Mouse (Mus musculus) activated CD4-positive, CD25-positive, alpha-beta regulatory T cell, adult 9 weeks (primary cell): ENCODE data around the gene Ngrn. TPM values are rescaled to one million over a fixed set of nuclear protein-coding genes. Genes with fewer than 3 reads are reported as not detected.

ENCODE experiments used
- polyA plus RNA-seq: library from polyadenylated mRNA; unstranded; fragments of 100-300 nt; shearing (Covaris generic); gene quantifications from one replicate; pipeline ENCODE4 v1.2.1, GENCODE M21; 2017

Gene Ngrn
- 55.3 TPM for polyA plus RNA-seq

GRCm38 (mm10) chr7:80260625-80261371 is at the start of gene Ngrn:
Gene Ngrn (plus strand): TSS chr7:80261215.

GRCm38 (mm10) chr7:80232489-80233029 is 28.5 kb upstream of the Ngrn start, which contains the start of the genes Cib1 and Gdpgp1:
Gene Cib1 (minus strand): TSS chr7:80232813.
Gene Gdpgp1 (plus strand): TSS chr7:80232865.

GRCm38 (mm10) chr7:80246148-80246721 is 14.8 kb upstream of the Ngrn start, which contains the start of gene Ttll13:
Gene Ttll13 (plus strand): TSS chr7:80246376.

GRCm38 (mm10) chr7:80268897-80269750 is 8.1 kb downstream of the Ngrn start, which contains the start of gene Vps33b:
Gene Vps33b (plus strand): TSS chr7:80269649.

GRCm38 (mm10) chr7:80294062-80294763 is 33.2 kb downstream of the Ngrn start, which contains the start of gene Prc1:
Gene Prc1 (plus strand): TSS chr7:80294450.

Other genes with a start within 250 kb of the Ngrn start
- gene Zfp710, start 236.4 kb upstream of the Ngrn start, polyA plus RNA-seq = 3.2 TPM
- 35.0 TPM for gene Idh2, start 145.8 kb upstream of the Ngrn start, polyA plus RNA-seq
- gene Sema4b, start 74.4 kb upstream of the Ngrn start, polyA plus RNA-seq = 9.2 TPM
- 178 TPM for gene Cib1, start 28.4 kb upstream of the Ngrn start, polyA plus RNA-seq
- gene Gdpgp1, start 28.4 kb upstream of the Ngrn start, polyA plus RNA-seq = 11.0 TPM
- gene Ttll13, start 14.8 kb upstream of the Ngrn start, polyA plus RNA-seq = 0.61 TPM
- 48.1 TPM for gene Vps33b, start 8.4 kb downstream of the Ngrn start, polyA plus RNA-seq
- gene Prc1, start 33.2 kb downstream of the Ngrn start, polyA plus RNA-seq = 18.1 TPM
- 27.0 TPM for gene Rccd1, start 63.2 kb downstream of the Ngrn start, polyA plus RNA-seq
- gene Unc45a, start 79.8 kb downstream of the Ngrn start, polyA plus RNA-seq = 86.8 TPM
- gene Hddc3, start 81.9 kb downstream of the Ngrn start, polyA plus RNA-seq = 6.9 TPM
- 13.0 TPM for gene Man2a2, start 110.2 kb downstream of the Ngrn start, polyA plus RNA-seq
- 1.7 TPM for gene Fes, start 126.7 kb downstream of the Ngrn start, polyA plus RNA-seq
- gene Furin, start 144.2 kb downstream of the Ngrn start, polyA plus RNA-seq = 8.9 TPM